Mouse (Mus musculus) limb, embryonic 14.5 days (tissue): Measurements from ENCODE around the gene Prdx2. TPM values are rescaled to one million over a fixed set of nuclear protein-coding genes. Genes with fewer than 3 reads are reported as not detected.

ENCODE experiments used
- ATAC-seq: fragments of 200-750 bp; cut with Nextera tagmentation; 2 replicates; pipeline ENCODE4 v1.8.0; 2017; ENCODE audit warnings: low read depth, moderate number of reproducible peaks, moderate TSS enrichment; ENCODE audit not compliant: low FRiP score
- DNase-seq: peaks from one replicate; pipeline ENCODE4 v3.0.0-alpha.2; 2015; ENCODE audit warnings: low spot score
- H3K27ac ChIP-seq: fragments of 300-500 bp; sonication (generic); replicated peaks from 2 replicates; pipeline ENCODE4 v1.5.1; 2014; ENCODE audit warnings: low read depth, mild to moderate bottlenecking, low read length, moderate library complexity, mixed read lengths
- H3K27me3 ChIP-seq: fragments of 300-500 bp; sonication (generic); 2 replicates; pipeline ENCODE4 v1.6.1; 2014; ENCODE audit warnings: low read length, mixed read lengths; ENCODE audit not compliant: control insufficient read depth, insufficient read depth
- H3K36me3 ChIP-seq: fragments of 300-500 bp; sonication (generic); 2 replicates; pipeline ENCODE4 v1.6.1; 2014; ENCODE audit warnings: mild to moderate bottlenecking, low read length, moderate library complexity, mixed read lengths; ENCODE audit not compliant: control insufficient read depth, insufficient read depth
- H3K4me1 ChIP-seq: fragments of 300-500 bp; sonication (generic); 2 replicates; pipeline ENCODE4 v1.6.1; 2014; ENCODE audit warnings: antibody characterized with exemption, low read length, mixed read lengths; ENCODE audit not compliant: control insufficient read depth, insufficient read depth
- H3K4me2 ChIP-seq: fragments of 300-500 bp; sonication (generic); replicated peaks from 2 replicates; pipeline ENCODE4 v1.6.1; 2014; ENCODE audit warnings: low read depth, mild to moderate bottlenecking, low read length, moderate library complexity; ENCODE audit not compliant: severe bottlenecking
- H3K4me3 ChIP-seq: fragments of 300-500 bp; sonication (generic); replicated peaks from 2 replicates; pipeline ENCODE4 v1.5.1; 2014; ENCODE audit warnings: low read length
- H3K9ac ChIP-seq: fragments of 300-500 bp; sonication (generic); 2 replicates; pipeline ENCODE4 v1.6.1; 2014; ENCODE audit warnings: mild to moderate bottlenecking, low read depth, low read length, moderate library complexity; ENCODE audit not compliant: severe bottlenecking
- H3K9me3 ChIP-seq: fragments of 300-500 bp; sonication (generic); 2 replicates; pipeline ENCODE4 v1.6.1; 2016; ENCODE audit warnings: low read length; ENCODE audit not compliant: control insufficient read depth
- POLR2A ChIP-seq: fragments of 200-500 bp; IDR thresholded peaks from 2 replicates; pipeline ENCODE4 v1.8.0; 2012; ENCODE audit warnings: inconsistent platforms, mild to moderate bottlenecking, moderate library complexity, borderline replicate concordance; ENCODE audit not compliant: insufficient read depth, insufficient read length; ENCODE audit errors: extremely low read depth
- WGBS: fragments of 180-500 bp; shearing (Covaris S2); extraction: QIAGEN DNeasy Blood & Tissue Kit; methylation state at CpG from one replicate; pipeline ENCODE4 v1.1.7; 2014; 5-methylcytosine and 5-hydroxymethylcytosine counted together
- polyA plus RNA-seq, 2 experiments: library from polyadenylated mRNA; depleted of rRNA in 1 of 2; stranded (reverse) in 1 of 2; unstranded in 1 of 2; fragments of >200 nt; fragmentation: Nextera tagmentation in 1 of 2; extraction: Ambion mirVana in 1 of 2; gene quantifications; 2 replicates each; pipeline versions ENCODE4 v1.2.1 to v1.2.3; 2012 to 2014

Prdx2 gene
- polyA plus RNA-seq, 2 experiments = 405 to 839 TPM

DNA sequence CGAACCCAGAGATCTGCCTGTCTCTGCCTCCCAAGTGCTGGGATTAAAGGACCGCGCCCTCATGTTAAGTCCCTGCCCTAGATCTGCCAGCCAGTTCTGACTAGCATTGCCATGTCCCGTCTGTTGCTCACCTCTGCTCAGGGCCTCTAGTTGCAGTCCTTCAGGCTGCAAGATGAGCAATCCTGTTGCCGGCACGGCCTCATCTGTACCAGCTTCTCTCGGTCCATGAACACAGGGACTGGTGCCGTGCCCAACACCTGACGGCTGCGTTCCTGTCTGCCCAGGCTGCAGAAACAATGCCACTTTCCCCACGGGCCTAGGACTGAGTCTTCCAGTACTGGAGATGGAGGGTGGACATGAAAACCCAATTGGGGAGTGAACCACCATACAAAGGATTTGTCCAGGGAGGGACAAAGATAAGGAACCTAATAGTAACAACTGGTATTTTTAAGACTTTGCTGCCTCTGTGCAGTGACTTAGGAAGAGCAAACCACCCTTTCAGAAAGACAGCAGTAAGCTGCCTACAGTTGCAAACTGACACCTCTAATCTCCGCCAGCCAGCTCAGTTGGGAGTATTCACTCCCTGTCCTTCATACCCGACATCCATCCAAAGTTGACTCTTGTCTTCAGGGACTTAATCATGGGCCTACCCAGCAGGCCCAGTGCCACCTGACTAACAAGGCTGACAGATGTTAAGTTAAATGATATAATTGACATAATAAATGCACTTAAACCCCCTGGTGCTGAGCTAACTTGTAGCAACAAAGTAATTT lies 1.7 kb upstream of the Prdx2 start:
- no peak for ATAC-seq
- no peak for TF ChIP-seq POLR2A
- Histone ChIP-seq H3K27me3 (no peaks in the 10 kb centered on the region), H3K4me3 (no peak overlapping the region), H3K36me3 (peaks cover 25% of the 10 kb centered on the region), H3K27ac (no peak overlapping the region), H3K9ac (no peak overlapping the region), H3K9me3 (no peaks in the 10 kb centered on the region), H3K4me1 (peaks cover 27% of the 10 kb centered on the region), H3K4me2 (no peak overlapping the region)
- no peak for DNase-seq
- WGBS = 91% methylated on average over 13 of the region's 13 CpGs

DNA sequence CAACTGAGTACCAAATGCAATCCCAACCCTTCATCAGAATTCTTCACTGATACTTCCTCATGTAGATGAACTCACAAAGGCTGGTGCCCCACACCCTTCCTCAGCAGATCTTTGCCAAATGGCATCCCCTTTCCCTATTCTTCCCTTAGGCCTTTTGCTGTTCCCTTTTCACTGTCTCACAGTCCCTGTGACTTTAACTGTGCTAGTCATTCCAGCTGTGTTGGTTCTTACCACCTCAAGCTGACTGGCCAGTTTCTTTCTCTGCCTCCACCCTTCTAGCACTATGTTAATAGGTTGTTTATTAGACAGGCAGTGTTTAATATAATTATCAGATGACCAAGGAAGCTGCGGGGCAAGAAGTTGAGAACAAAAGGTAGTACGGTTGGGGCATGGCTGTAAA lies 737 bp upstream of the Prdx2 start:
- H3K4me2 ChIP-seq = peak overlapping the region; percentile 85
- 17% methylated on average over 2 of the region's 2 CpGs for WGBS
- no peak for TF ChIP-seq POLR2A
- H3K27ac ChIP-seq = peak overlapping the region; percentile 80
- ATAC-seq (no peak), DNase-seq (no peak)
- peaks cover 27% of the 10 kb centered on the region for H3K4me1 ChIP-seq
- H3K4me3 ChIP-seq = peak overlapping the region; percentile 76
- H3K9me3 ChIP-seq = no peaks in the 10 kb centered on the region
- H3K27me3 ChIP-seq = no peaks in the 10 kb centered on the region
- peaks cover 29% of the 10 kb centered on the region for H3K36me3 ChIP-seq
- peak overlapping the region; percentile 91 for H3K9ac ChIP-seq

DNA sequence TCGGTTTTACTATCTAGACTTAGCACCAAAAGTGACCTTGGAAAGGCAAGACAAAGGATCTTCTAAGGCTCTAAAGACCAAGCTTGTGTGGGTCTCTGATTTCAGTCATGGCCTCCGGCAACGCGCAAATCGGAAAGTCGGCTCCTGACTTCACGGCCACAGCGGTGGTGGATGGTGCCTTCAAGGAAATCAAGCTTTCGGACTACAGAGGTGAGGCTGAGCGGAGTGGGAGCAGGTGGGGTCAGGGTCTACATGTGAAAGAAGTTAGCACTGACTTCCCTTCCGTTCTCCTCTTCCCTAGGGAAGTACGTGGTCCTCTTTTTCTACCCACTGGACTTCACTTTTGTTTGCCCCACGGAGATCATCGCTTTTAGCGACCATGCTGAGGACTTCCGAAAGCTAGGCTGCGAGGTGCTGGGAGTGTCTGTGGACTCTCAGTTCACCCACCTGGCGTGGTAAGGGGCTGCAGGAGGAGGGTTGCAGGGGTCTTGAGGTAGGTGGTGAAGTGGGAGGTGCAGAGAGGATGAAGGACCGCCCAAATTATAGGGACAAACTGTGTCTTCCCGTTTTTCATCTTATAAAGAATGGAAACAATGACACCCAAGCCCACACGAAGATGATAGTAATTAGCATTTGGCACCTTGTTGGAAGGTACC lies 876 bp downstream of the Prdx2 start:
- no peak for TF ChIP-seq POLR2A
- no peak for DNase-seq
- Histone ChIP-seq H3K9ac (peak overlapping the region; percentile 91), H3K27me3 (no peaks in the 10 kb centered on the region), H3K36me3 (peaks cover 37% of the 10 kb centered on the region), H3K4me2 (peak overlapping the region; percentile 85), H3K4me1 (peaks cover 23% of the 10 kb centered on the region), H3K4me3 (peak overlapping the region; percentile 76), H3K9me3 (no peaks in the 10 kb centered on the region), H3K27ac (peak overlapping the region; percentile 80)
- WGBS = 6% methylated on average over 21 of the region's 21 CpGs
- ATAC-seq = no peak

DNA sequence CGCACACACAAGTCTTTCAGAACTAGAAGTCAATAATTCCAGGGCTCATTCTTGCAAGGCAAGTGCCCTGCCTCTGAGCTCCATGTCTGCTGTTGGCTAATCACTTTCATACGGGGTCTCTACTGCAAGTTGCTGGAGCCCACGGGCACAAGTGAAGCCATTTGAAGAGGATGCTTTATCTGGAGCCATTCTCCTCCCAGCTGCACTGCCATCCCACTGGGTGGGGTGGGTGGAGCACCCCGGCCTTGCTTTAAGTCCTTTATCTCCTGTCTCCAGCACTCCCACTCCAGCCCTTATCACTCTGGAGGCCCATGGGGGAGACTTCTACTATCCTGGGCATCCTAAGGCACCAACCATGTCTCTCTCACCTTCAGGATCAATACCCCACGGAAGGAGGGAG lies 1.5 kb downstream of the Prdx2 start:
- DNase-seq (no peak), ATAC-seq (no peak)
- peaks cover 25% of the 10 kb centered on the region for H3K4me1 ChIP-seq
- no peaks in the 10 kb centered on the region for H3K27me3 ChIP-seq
- peak overlapping the region; percentile 91 for H3K9ac ChIP-seq
- peaks cover 37% of the 10 kb centered on the region for H3K36me3 ChIP-seq
- H3K4me3 ChIP-seq = peak overlapping the region; percentile 76
- H3K9me3 ChIP-seq = no peaks in the 10 kb centered on the region
- no peak overlapping the region for H3K27ac ChIP-seq
- WGBS = 55% methylated on average over 5 of the region's 5 CpGs
- no peak for TF ChIP-seq POLR2A
- H3K4me2 ChIP-seq = peak overlapping the region; percentile 85

DNA sequence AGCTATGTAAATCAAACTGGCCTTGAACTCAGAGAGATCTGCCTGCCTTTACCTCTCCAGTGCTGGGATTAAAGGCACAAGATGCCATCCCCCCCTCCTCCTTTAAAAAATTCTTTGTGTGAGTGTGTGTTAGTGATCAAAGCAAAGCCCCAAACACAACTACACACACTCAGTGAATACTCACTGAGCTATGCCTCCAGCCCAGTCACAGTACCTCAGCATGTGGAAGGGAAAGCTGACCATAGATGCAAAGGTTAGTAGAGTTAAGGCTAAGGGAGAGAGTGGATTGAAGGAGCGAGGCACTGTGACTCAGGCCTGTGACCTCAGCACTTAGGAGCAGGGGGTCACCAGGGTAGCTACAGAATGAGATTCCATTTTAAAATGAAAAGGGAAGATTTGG lies 3.7 kb downstream of the Prdx2 start:
- H3K4me3 ChIP-seq = no peak overlapping the region
- peaks cover 35% of the 10 kb centered on the region for H3K4me1 ChIP-seq
- H3K9ac ChIP-seq = no peak overlapping the region
- ATAC-seq (no peak), DNase-seq (no peak)
- no peak for TF ChIP-seq POLR2A
- no peaks in the 10 kb centered on the region for H3K9me3 ChIP-seq
- no peak overlapping the region for H3K4me2 ChIP-seq
- H3K27me3 ChIP-seq = peaks cover 15% of the 10 kb centered on the region
- 100% methylated on average over 1 of the region's 1 CpGs for WGBS
- no peak overlapping the region for H3K27ac ChIP-seq
- peaks cover 37% of the 10 kb centered on the region for H3K36me3 ChIP-seq
